8 mouse cellular contexts compared by ENCODE assay signal in genomic region chr4:126163067-126163659, GRCm38 (mm10). TPM values are rescaled to one million over a fixed set of nuclear protein-coding genes. Genes with fewer than 3 reads are reported as not detected.
DNase-seq lines count a peak whose midpoint lies in the region; ATAC-seq and TF ChIP-seq lines count a peak whose summit lies in the region.

Gene Sh3d21 (minus strand): TSS chr4:126163491.

- 7% methylated on average over 22 of the region's 22 CpGs for WGBS in heart, embryonic 11.5 days (ENCODE audit: insufficient replicate concordance)
- WGBS in kidney, embryonic 16.5 days: 6% methylated on average over 22 of the region's 22 CpGs

- dilution Hi-C loops in CH12.LX (cut with MboI; ENCODE audit: extremely low pct_ligation_motif_present, extremely low pct_unique_long_range_greater_than_20kb, low sequenced_read_pairs): no loop called here

- no peak for DNase-seq in CH12.LX (ENCODE audit: extremely low read depth)
- peak; percentile 53 for DNase-seq in lung, postnatal 36 days
- DNase-seq in urinary bladder, postnatal 36 days (ENCODE audit: low spot score in 2 of 2): peak; percentile 53
- DNase-seq in gastrocnemius, postnatal 10 days: no peak
- no peak for DNase-seq in layer of hippocampus, adult 9-11 months

- H3K27me3 ChIP-seq in CH12.LX (replicated peaks): no peaks in the 10 kb centered on the region
- H3K27me3 ChIP-seq in heart, embryonic 11.5 days (ENCODE audit: control insufficient read depth, insufficient read depth, low read length): no peaks in the 10 kb centered on the region
- no peaks in the 10 kb centered on the region for H3K27me3 ChIP-seq in kidney, embryonic 16.5 days (ENCODE audit: insufficient read depth, low read length)

- no peaks in the 10 kb centered on the region for H3K9me3 ChIP-seq in CH12.LX (replicated peaks; ENCODE audit: low read length)
- no peaks in the 10 kb centered on the region for H3K9me3 ChIP-seq in heart, embryonic 11.5 days (replicated peaks; ENCODE audit: control insufficient read depth, low read length)
- no peaks in the 10 kb centered on the region for H3K9me3 ChIP-seq in kidney, embryonic 16.5 days (ENCODE audit: low read length)

- H3K27ac ChIP-seq in CH12.LX (ENCODE audit: insufficient read depth, low read depth): no peak within 1 kb of the TSS
- H3K27ac ChIP-seq in heart, embryonic 11.5 days (ENCODE audit: low read depth, low read length): peak within 1 kb of the TSS; percentile 74
- peak within 1 kb of the TSS; percentile 85 for H3K27ac ChIP-seq in kidney, embryonic 16.5 days (ENCODE audit: low read length)

- H3K79me2 ChIP-seq in CH12.LX (replicated peaks; ENCODE audit: control insufficient read depth, extremely low read depth, insufficient read depth, poor library complexity, severe bottlenecking): no peaks in the 10 kb centered on the region

- no peak for TF ChIP-seq EP300 in CH12.LX (IDR thresholded peaks at IDR 0.05; ENCODE audit: low read length)

- no peak within 1 kb of the TSS for H3K4me3 ChIP-seq in CH12.LX (replicated peaks in 1 of 3; ENCODE audit: low read depth in 2 of 3, low read length in 2 of 3, poor library complexity in 1 of 3)
- peak within 1 kb of the TSS; percentile 53 for H3K4me3 ChIP-seq in heart, embryonic 11.5 days (ENCODE audit: low read depth, low read length)
- H3K4me3 ChIP-seq in kidney, embryonic 16.5 days (ENCODE audit: low read length): peak within 1 kb of the TSS; percentile 65

- TF ChIP-seq POLR2A in CH12.LX (IDR thresholded peaks at IDR 0.05; ENCODE audit: low read depth, low read length): 0 out of 2 replicates have a peak, but pooled peaks have one; percentile 27

- in situ Hi-C loops in CH12.LX (cut with MboI; ENCODE audit: low pct_ligation_motif_present, low pct_unique_long_range_greater_than_20kb, low sequenced_read_pairs): no loop called here

- ATAC-seq in activated CD4-positive, CD25-positive, alpha-beta regulatory T cell, adult 4 months: peak; percentile 13
- ATAC-seq in heart, embryonic 11.5 days (replicated peaks; ENCODE audit: insufficient number of reproducible peaks, low FRiP score, low TSS enrichment): peak; percentile 35
- peak; percentile 68 for ATAC-seq in kidney, embryonic 16.5 days (ENCODE audit: low FRiP score, low TSS enrichment)

- H3K36me3 ChIP-seq in CH12.LX (replicated peaks in 1 of 2; ENCODE audit: control insufficient read depth in 1 of 2, insufficient read depth in 1 of 2, low read length in 1 of 2): peaks cover 33 to 64% of the 10 kb centered on the region in 2 experiments
- H3K36me3 ChIP-seq in heart, embryonic 11.5 days (ENCODE audit: control insufficient read depth, insufficient read depth, low read length): peaks cover 10% of the 10 kb centered on the region
- H3K36me3 ChIP-seq in kidney, embryonic 16.5 days (ENCODE audit: insufficient read depth, low read length): peaks cover 24% of the 10 kb centered on the region

- no peaks in the 10 kb centered on the region for H3K4me1 ChIP-seq in CH12.LX (ENCODE audit: control insufficient read depth in 1 of 2, insufficient read depth in 2 of 2)
- H3K4me1 ChIP-seq in heart, embryonic 11.5 days (ENCODE audit: control insufficient read depth, insufficient read depth, low read length): peaks cover 15% of the 10 kb centered on the region
- peaks cover 23% of the 10 kb centered on the region for H3K4me1 ChIP-seq in kidney, embryonic 16.5 days (ENCODE audit: insufficient read depth, low read length)

- no peak for TF ChIP-seq RAD21 in CH12.LX (IDR thresholded peaks at IDR 0.05; ENCODE audit: low read depth, low read length)

- no peak within 1 kb of the TSS for H3K4me2 ChIP-seq in CH12.LX (ENCODE audit: insufficient read depth, low read depth, poor library complexity, severe bottlenecking)
- peak within 1 kb of the TSS; percentile 99 for H3K4me2 ChIP-seq in heart, embryonic 11.5 days
- peak within 1 kb of the TSS; percentile 93 for H3K4me2 ChIP-seq in kidney, embryonic 16.5 days (replicated peaks; ENCODE audit: low read depth, low read length)

- TF ChIP-seq CTCF in CH12.LX (conservative IDR thresholded peaks at IDR 0.05 in 1 of 2, IDR thresholded peaks at IDR 0.05 in 1 of 2; ENCODE audit: low read depth in 2 of 2, low read length in 2 of 2): no peak

- no peak within 1 kb of the TSS for H3K9ac ChIP-seq in CH12.LX (ENCODE audit: insufficient read depth, low read depth)
- H3K9ac ChIP-seq in heart, embryonic 11.5 days (ENCODE audit: low read depth, low read length): peak within 1 kb of the TSS; percentile 80
- peak within 1 kb of the TSS; percentile 85 for H3K9ac ChIP-seq in kidney, embryonic 16.5 days (replicated peaks; ENCODE audit: low read length)

TF ChIP-seq in CH12.LX, 34 proteins besides CTCF, POLR2A, EP300 and RAD21:
- TF ChIP-seq JUN (IDR thresholded peaks at IDR 0.05; ENCODE audit: insufficient read depth, low read depth, low read length) (no peak), BHLHE40 (IDR thresholded peaks at IDR 0.05; ENCODE audit: low read depth, low read length) (no peak), ETS1 (conservative IDR thresholded peaks at IDR 0.05; ENCODE audit: low read depth, low read length) (no peak), GABPA (IDR thresholded peaks at IDR 0.05; ENCODE audit: insufficient replicate concordance, low read depth, low read length) (no peak), ZNF384 (IDR thresholded peaks at IDR 0.05; ENCODE audit: low read depth, low read length) (no peak), JUND (conservative IDR thresholded peaks at IDR 0.05; ENCODE audit: low read depth, low read length) (no peak), NRF1 (IDR thresholded peaks at IDR 0.05; ENCODE audit: low read depth, low read length) (no peak), RCOR1 (conservative IDR thresholded peaks at IDR 0.05; ENCODE audit: low read depth, low read length) (no peak), UBTF (IDR thresholded peaks at IDR 0.05; ENCODE audit: low read depth, low read length) (no peak), NELFE (IDR thresholded peaks at IDR 0.05; ENCODE audit: low read depth, low read length) (no peak), HCFC1 (IDR thresholded peaks at IDR 0.05; ENCODE audit: low read depth, low read length) (no peak), POLR2AphosphoS2 (IDR thresholded peaks at IDR 0.05; ENCODE audit: low read depth, low read length) (no peak), CHD1 (IDR thresholded peaks at IDR 0.05; ENCODE audit: low read depth, low read length) (no peak), TBP (conservative IDR thresholded peaks at IDR 0.05; ENCODE audit: low read depth, low read length) (no peak), ZKSCAN1 (IDR thresholded peaks at IDR 0.05; ENCODE audit: borderline replicate concordance, low read depth, low read length) (no peak), PAX5 (IDR thresholded peaks at IDR 0.05; ENCODE audit: low read length) (no peak)

RNA-seq across cellular contexts. Expression of gene Sh3d21, which starts in this region (rescaled TPM):
- total RNA-seq in CH12.LX (2012; rRNA removed): 0.21 and 0.25 TPM in 2 replicates
- 0.35 and 0.36 TPM in 2 replicates for total RNA-seq in CH12.LX (2014; rRNA removed)
- 0.46 and 0.52 TPM in 2 replicates for polyA plus RNA-seq in CH12.LX (2012; ENCODE audit: insufficient read length, low read depth)
- polyA plus RNA-seq in activated CD4-positive, CD25-positive, alpha-beta regulatory T cell, adult 4 months (2017; shearing (Covaris generic)): under 1 TPM in 1 of 2 experiments, not detected in 1; 0.92 TPM
- polyA plus RNA-seq in heart, embryonic 11.5 days (2014; fragmentation: Nextera tagmentation; extraction: Ambion mirVana): 2.7 and 3.1 TPM in 2 replicates
- 9.1 and 10.5 TPM in 2 replicates for polyA plus RNA-seq in kidney, embryonic 16.5 days (2015; fragmentation: Nextera tagmentation; extraction: Ambion mirVana)
- 1 to 10 TPM; 1.2 to 1.4 TPM for total RNA-seq in gastrocnemius, postnatal 10 days (2021)

Comparison
In these comparisons a context has a peak if more than half of its experiments do, and no peak if none do; other contexts are left out.
1. Peak in ATAC-seq in activated CD4-positive, CD25-positive, alpha-beta regulatory T cell, adult 4 months; RNA of the gene not detected or under 1 TPM.
2. DNase-seq: peak in lung, postnatal 36 days (single experiment) and urinary bladder, postnatal 36 days (2 of 2); none in CH12.LX (single experiment), gastrocnemius, postnatal 10 days (single experiment) and layer of hippocampus, adult 9-11 months (single experiment).
3. H3K4me3 ChIP-seq: peak in heart, embryonic 11.5 days (single experiment) and kidney, embryonic 16.5 days (single experiment); none in CH12.LX (0 of 3).
4. ATAC-seq: peak in every context shown above with its lines; median percentile 68 in kidney, embryonic 16.5 days; 35 in heart, embryonic 11.5 days; 13 in activated CD4-positive, CD25-positive, alpha-beta regulatory T cell, adult 4 months.